Mouse (Mus musculus) hindbrain, embryonic 10.5 days (tissue): ENCODE measurements at regions not wholly inside any gene's neighbourhood (a gene's known extent, or its start where the extent isn't known, plus 50 kb on each side); places are given as distances from the start of the nearest gene placed in this dataset.

Experiments
- DNase-seq: peaks from one replicate; pipeline ENCODE4 v3.0.0-alpha.2; 2017; ENCODE audit warnings: low spot score
- H3K27ac ChIP-seq: fragments of 300-500 bp; sonication (generic); 2 replicates; pipeline ENCODE4 v1.5.1; 2016; ENCODE audit warnings: mild to moderate bottlenecking, moderate library complexity
- H3K27me3 ChIP-seq: fragments of 300-500 bp; sonication (generic); 2 replicates; pipeline ENCODE4 v1.6.1; 2016; ENCODE audit warnings: mild to moderate bottlenecking; ENCODE audit not compliant: poor library complexity, insufficient read depth, severe bottlenecking
- H3K36me3 ChIP-seq: fragments of 300-500 bp; sonication (generic); 2 replicates; pipeline ENCODE4 v1.6.1; 2016; ENCODE audit warnings: mild to moderate bottlenecking, moderate library complexity
- H3K4me1 ChIP-seq: fragments of 300-500 bp; sonication (generic); replicated peaks from 2 replicates; pipeline ENCODE4 v1.6.1; 2016; ENCODE audit warnings: mild to moderate bottlenecking
- H3K4me3 ChIP-seq: fragments of 300-500 bp; sonication (generic); 2 replicates; pipeline ENCODE4 v1.5.1; 2016; ENCODE audit warnings: mild to moderate bottlenecking, moderate library complexity
- H3K9me3 ChIP-seq: fragments of 300-500 bp; sonication (generic); 2 replicates; pipeline ENCODE4 v1.6.1; 2016; ENCODE audit warnings: mild to moderate bottlenecking, moderate library complexity
- WGBS: fragments of 180-500 bp; shearing (Covaris S2); methylation state at CpG from one replicate; pipeline ENCODE4 v1.1.7; 2016; 5-methylcytosine and 5-hydroxymethylcytosine counted together

- no peak overlapping the region for H3K4me3 ChIP-seq
- 75% methylated on average over 4 of the region's 4 CpGs for WGBS
- H3K27me3 ChIP-seq = no peaks in the 10 kb centered on the region
- no peak for DNase-seq
- H3K27ac ChIP-seq = no peak overlapping the region
- H3K4me1 ChIP-seq = no peaks in the 10 kb centered on the region
- peaks cover 8% of the 10 kb centered on the region for H3K9me3 ChIP-seq
- no peaks in the 10 kb centered on the region for H3K36me3 ChIP-seq
These were observed 597.5 kb downstream of the Insc start for GRCm38 (mm10) chr7:115341007-115341406.

- no peaks in the 10 kb centered on the region for H3K27me3 ChIP-seq
- H3K9me3 ChIP-seq = no peaks in the 10 kb centered on the region
- H3K4me3 ChIP-seq = no peak overlapping the region
- DNase-seq = no peak
- H3K4me1 ChIP-seq = no peaks in the 10 kb centered on the region
- H3K36me3 ChIP-seq = no peaks in the 10 kb centered on the region
- 89% methylated on average over 3 of the region's 3 CpGs for WGBS
- no peak overlapping the region for H3K27ac ChIP-seq
These were observed 602.3 kb downstream of the Insc start for GRCm38 (mm10) chr7:115345749-115346148.

GRCm38 (mm10) chr7:115358711-115359110 lies 615.2 kb downstream of the Insc start:
- 69% methylated on average over 6 of the region's 6 CpGs for WGBS
- Histone ChIP-seq H3K4me3 (no peak overlapping the region), H3K4me1 (peaks cover 5% of the 10 kb centered on the region; the same call in 1 of the 2 replicates), H3K27me3 (no peaks in the 10 kb centered on the region), H3K9me3 (0 out of 2 replicates have a peak, but pooled peaks cover 4% of the 10 kb centered on the region), H3K36me3 (no peaks in the 10 kb centered on the region), H3K27ac (no peak overlapping the region)
- DNase-seq = no peak

- Histone ChIP-seq H3K9me3 (0 out of 2 replicates have a peak, but pooled peaks cover 4% of the 10 kb centered on the region), H3K4me3 (no peak overlapping the region), H3K4me1 (no peaks in the 10 kb centered on the region), H3K36me3 (no peaks in the 10 kb centered on the region), H3K27ac (no peak overlapping the region), H3K27me3 (no peaks in the 10 kb centered on the region)
- DNase-seq = no peak
- WGBS = 85% methylated on average over 3 of the region's 3 CpGs
These were observed 616.6 kb downstream of the Insc start for GRCm38 (mm10) chr7:115360142-115360541.

GRCm38 (mm10) chr7:115362117-115362516 lies 618.6 kb downstream of the Insc start:
- Histone ChIP-seq H3K4me1 (0 out of 2 replicates have a peak, but pooled peaks cover 3% of the 10 kb centered on the region), H3K36me3 (no peaks in the 10 kb centered on the region), H3K4me3 (no peak overlapping the region), H3K27ac (no peak overlapping the region), H3K9me3 (0 out of 2 replicates have a peak, but pooled peaks cover 4% of the 10 kb centered on the region), H3K27me3 (no peaks in the 10 kb centered on the region)
- WGBS = 81% methylated on average over 2 of the region's 2 CpGs
- no peak for DNase-seq

GRCm38 (mm10) chr7:115366910-115367309 lies 623.4 kb downstream of the Insc start:
- no peaks in the 10 kb centered on the region; the same call in 1 of the 2 replicates for H3K27me3 ChIP-seq
- no peaks in the 10 kb centered on the region for H3K36me3 ChIP-seq
- H3K4me1 ChIP-seq = peaks cover 19% of the 10 kb centered on the region
- peak; percentile 76 for DNase-seq
- H3K4me3 ChIP-seq = no peak overlapping the region
- WGBS = 44% methylated on average over 5 of the region's 5 CpGs
- H3K27ac ChIP-seq = no peak overlapping the region
- no peaks in the 10 kb centered on the region for H3K9me3 ChIP-seq

- no peaks in the 10 kb centered on the region; the same call in 1 of the 2 replicates for H3K27me3 ChIP-seq
- no peaks in the 10 kb centered on the region for H3K36me3 ChIP-seq
- no peaks in the 10 kb centered on the region for H3K9me3 ChIP-seq
- no peak overlapping the region for H3K4me3 ChIP-seq
- peak overlapping the region; percentile 57 for H3K27ac ChIP-seq
- 72% methylated on average over 9 of the region's 9 CpGs for WGBS
- DNase-seq = no peak
- H3K4me1 ChIP-seq = peaks cover 39% of the 10 kb centered on the region
These were observed 627.6 kb downstream of the Insc start for GRCm38 (mm10) chr7:115371143-115371542.

GRCm38 (mm10) chr7:115372921-115373320 lies 629.4 kb downstream of the Insc start:
- 58% methylated on average over 2 of the region's 2 CpGs for WGBS
- H3K27ac ChIP-seq = no peak overlapping the region
- H3K4me1 ChIP-seq = peaks cover 33% of the 10 kb centered on the region
- H3K36me3 ChIP-seq = no peaks in the 10 kb centered on the region
- no peaks in the 10 kb centered on the region; the same call in 1 of the 2 replicates for H3K27me3 ChIP-seq
- no peaks in the 10 kb centered on the region for H3K9me3 ChIP-seq
- H3K4me3 ChIP-seq = no peak overlapping the region
- DNase-seq = no peak

GRCm38 (mm10) chr7:115373781-115374533 lies 630.5 kb downstream of the Insc start:
- H3K27ac ChIP-seq = no peak overlapping the region
- H3K4me3 ChIP-seq = no peak overlapping the region
- no peak for DNase-seq
- no peaks in the 10 kb centered on the region; the same call in 1 of the 2 replicates for H3K27me3 ChIP-seq
- no peaks in the 10 kb centered on the region for H3K9me3 ChIP-seq
- H3K36me3 ChIP-seq = no peaks in the 10 kb centered on the region
- H3K4me1 ChIP-seq = peaks cover 33% of the 10 kb centered on the region
- 74% methylated on average over 8 of the region's 8 CpGs for WGBS

- Histone ChIP-seq H3K27ac (no peak overlapping the region), H3K36me3 (no peaks in the 10 kb centered on the region), H3K4me1 (peaks cover 34% of the 10 kb centered on the region), H3K27me3 (no peaks in the 10 kb centered on the region), H3K4me3 (no peak overlapping the region), H3K9me3 (no peaks in the 10 kb centered on the region)
- 81% methylated on average over 4 of the region's 4 CpGs for WGBS
- DNase-seq = no peak
These were observed 632.6 kb downstream of the Insc start for GRCm38 (mm10) chr7:115376067-115376466.

GRCm38 (mm10) chr7:115378836-115379235 lies 635.3 kb downstream of the Insc start:
- no peak overlapping the region for H3K4me3 ChIP-seq
- H3K27ac ChIP-seq = no peak overlapping the region
- H3K4me1 ChIP-seq = peaks cover 26% of the 10 kb centered on the region
- H3K9me3 ChIP-seq = no peaks in the 10 kb centered on the region
- DNase-seq = no peak
- 85% methylated on average over 3 of the region's 3 CpGs for WGBS
- no peaks in the 10 kb centered on the region for H3K36me3 ChIP-seq
- no peaks in the 10 kb centered on the region for H3K27me3 ChIP-seq

GRCm38 (mm10) chr7:115379600-115379999 lies 636.1 kb downstream of the Insc start:
- Histone ChIP-seq H3K4me3 (no peak overlapping the region), H3K4me1 (peaks cover 22% of the 10 kb centered on the region), H3K9me3 (no peaks in the 10 kb centered on the region), H3K27me3 (no peaks in the 10 kb centered on the region), H3K36me3 (no peaks in the 10 kb centered on the region), H3K27ac (no peak overlapping the region)
- DNase-seq = peak; percentile 35
- WGBS = 67% methylated on average over 7 of the region's 7 CpGs

GRCm38 (mm10) chr7:115380989-115381610 lies 637.6 kb downstream of the Insc start:
- no peaks in the 10 kb centered on the region for H3K9me3 ChIP-seq
- H3K36me3 ChIP-seq = no peaks in the 10 kb centered on the region
- H3K4me3 ChIP-seq = no peak overlapping the region
- no peaks in the 10 kb centered on the region for H3K27me3 ChIP-seq
- no peak for DNase-seq
- peaks cover 22% of the 10 kb centered on the region for H3K4me1 ChIP-seq
- 0 out of 2 replicates have a peak overlapping the region, but pooled peaks have one; percentile 23 for H3K27ac ChIP-seq
- 42% methylated on average over 8 of the region's 8 CpGs for WGBS
